Mouse (Mus musculus) midbrain, embryonic 14.5 days (tissue): Measurements from ENCODE around the gene Nat14. TPM values are rescaled to one million over a fixed set of nuclear protein-coding genes. Genes with fewer than 3 reads are reported as not detected.

Source experiments
- ATAC-seq: fragments of 200-750 bp; cut with Nextera tagmentation; 2 replicates; pipeline ENCODE4 v1.8.0; 2017; ENCODE audit warnings: moderate number of reproducible peaks, moderate library complexity; ENCODE audit not compliant: low FRiP score, low TSS enrichment
- DNase-seq: peaks from one replicate; pipeline ENCODE4 v3.0.0-alpha.2; 2015
- H3K27ac ChIP-seq: fragments of 300-500 bp; sonication (generic); replicated peaks from 2 replicates; pipeline ENCODE4 v1.5.1; 2014; ENCODE audit warnings: mild to moderate bottlenecking, low read depth, low read length, moderate library complexity
- H3K27me3 ChIP-seq: fragments of 300-500 bp; sonication (generic); 2 replicates; pipeline ENCODE4 v1.6.1; 2014; ENCODE audit warnings: low read length, control low read depth, mixed read lengths; ENCODE audit not compliant: control insufficient read depth, insufficient read depth
- H3K36me3 ChIP-seq: fragments of 300-500 bp; sonication (generic); 2 replicates; pipeline ENCODE4 v1.6.1; 2014; ENCODE audit warnings: low read length, control low read depth; ENCODE audit not compliant: control insufficient read depth, insufficient read depth
- H3K4me1 ChIP-seq: fragments of 300-500 bp; sonication (generic); 2 replicates; pipeline ENCODE4 v1.6.1; 2014; ENCODE audit warnings: mild to moderate bottlenecking, antibody characterized with exemption, low read length, control low read depth; ENCODE audit not compliant: control insufficient read depth, insufficient read depth
- H3K4me2 ChIP-seq: fragments of 300-500 bp; sonication (generic); 2 replicates; pipeline ENCODE4 v1.6.1; 2014; ENCODE audit warnings: mild to moderate bottlenecking, low read length, moderate library complexity
- H3K4me3 ChIP-seq: fragments of 300-500 bp; sonication (generic); replicated peaks from 2 replicates; pipeline ENCODE4 v1.5.1; 2014; ENCODE audit warnings: low read depth, low read length
- H3K9ac ChIP-seq: fragments of 300-500 bp; sonication (generic); replicated peaks from 2 replicates; pipeline ENCODE4 v1.6.1; 2014; ENCODE audit warnings: mild to moderate bottlenecking, low read length, moderate library complexity
- H3K9me3 ChIP-seq: fragments of 300-500 bp; sonication (generic); 2 replicates; pipeline ENCODE4 v1.6.1; 2016; ENCODE audit warnings: low read length, control low read depth, mixed read lengths; ENCODE audit not compliant: control insufficient read depth
- WGBS: fragments of 180-500 bp; shearing (Covaris S2); extraction: QIAGEN DNeasy Blood & Tissue Kit; methylation state at CpG from one replicate; pipeline ENCODE4 v1.1.7; 2014; 5-methylcytosine and 5-hydroxymethylcytosine counted together
- polyA plus RNA-seq: library from polyadenylated mRNA; unstranded; fragments of >200 nt; fragmentation: Nextera tagmentation; extraction: Ambion mirVana; gene quantifications from 2 replicates; pipeline ENCODE4 v1.2.1, GENCODE M21; 2014

Nat14 gene
- polyA plus RNA-seq, 1 experiment from 2014 or later: 24.0 TPM

DNA sequence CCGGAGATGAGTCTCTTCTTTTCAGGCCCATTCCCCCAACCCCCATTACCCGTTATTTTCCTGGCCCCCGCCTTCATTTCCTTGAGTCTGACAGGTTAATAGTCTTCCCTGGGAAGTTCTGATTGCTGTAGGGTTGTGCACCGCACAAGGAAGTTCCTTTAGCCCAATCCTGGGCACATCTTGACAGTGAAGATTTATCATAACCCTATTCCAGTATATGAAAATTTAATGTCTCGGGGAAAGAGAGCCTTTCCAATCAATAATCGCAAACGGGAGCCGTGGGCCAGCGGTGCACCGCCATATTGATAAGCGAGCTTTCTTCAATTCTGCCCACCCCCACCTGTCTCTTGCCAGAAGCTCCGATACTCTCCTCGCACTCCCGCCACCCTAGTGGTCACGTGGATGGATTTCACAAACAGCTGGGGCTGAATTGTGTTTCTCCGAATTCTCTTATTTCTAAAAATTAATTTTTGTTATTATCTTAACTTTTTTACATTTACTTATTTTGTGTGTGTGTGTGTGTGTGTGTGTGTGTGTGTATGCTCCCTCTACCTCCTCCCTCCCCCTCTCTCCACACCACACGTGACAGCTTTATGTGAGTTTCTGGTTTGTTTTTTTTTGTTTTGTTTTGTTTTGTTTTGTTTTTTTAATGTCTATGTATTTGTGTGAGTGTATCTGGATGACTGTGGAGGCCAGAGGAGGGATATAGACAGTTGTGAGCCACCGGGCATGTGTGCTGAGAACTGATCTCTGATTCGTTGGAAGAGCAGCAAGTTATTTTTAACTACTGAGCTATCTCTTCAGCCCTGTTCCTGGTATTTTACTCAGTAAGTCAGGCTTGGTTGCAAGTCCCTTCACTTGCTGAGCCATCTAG, 21.9 kb upstream of the Nat14 start:
- Histone ChIP-seq H3K4me3 (peak overlapping the region; percentile 31), H3K4me2 (peak overlapping the region; percentile 57)
- DNase-seq: peak; percentile 72

DNA sequence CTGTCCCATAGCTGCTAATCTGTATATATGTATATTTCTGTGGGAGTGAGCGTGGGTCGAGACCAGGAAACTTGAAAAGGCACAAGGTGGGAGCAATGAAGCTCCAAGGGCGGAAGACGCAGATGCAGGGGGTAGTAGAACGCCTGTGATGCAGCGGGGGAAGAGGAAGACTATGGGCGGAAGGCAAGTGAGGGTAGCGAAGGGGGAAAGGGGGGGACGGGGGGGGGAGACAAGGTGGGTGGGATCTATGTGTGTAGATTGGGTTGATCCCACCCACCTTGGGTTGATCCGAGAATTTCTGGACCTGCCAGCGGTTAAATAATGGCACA, 21.3 kb upstream of the Nat14 start:
- WGBS: 19% methylated on average over 11 of the region's 11 CpGs
- no peak for ATAC-seq
- no peaks in the 10 kb centered on the region for H3K27me3 ChIP-seq

More for the DNA sequence above, 21.9 kb upstream of the Nat14 start:
- Histone ChIP-seq H3K9me3 (0 out of 2 replicates have a peak, but pooled peaks cover 3% of the 10 kb centered on the region), H3K27me3 (no peaks in the 10 kb centered on the region), H3K9ac (peak overlapping the region; percentile 3; the same call in 1 of the 2 replicates), H3K4me1 (peaks cover 3% of the 10 kb centered on the region; the same call in 1 of the 2 replicates), H3K27ac (peak overlapping the region; percentile 26; the same call in 1 of the 2 replicates), H3K36me3 (no peaks in the 10 kb centered on the region)
- ATAC-seq: no peak
- 8% methylated on average over 19 of the region's 19 CpGs for WGBS

DNA sequence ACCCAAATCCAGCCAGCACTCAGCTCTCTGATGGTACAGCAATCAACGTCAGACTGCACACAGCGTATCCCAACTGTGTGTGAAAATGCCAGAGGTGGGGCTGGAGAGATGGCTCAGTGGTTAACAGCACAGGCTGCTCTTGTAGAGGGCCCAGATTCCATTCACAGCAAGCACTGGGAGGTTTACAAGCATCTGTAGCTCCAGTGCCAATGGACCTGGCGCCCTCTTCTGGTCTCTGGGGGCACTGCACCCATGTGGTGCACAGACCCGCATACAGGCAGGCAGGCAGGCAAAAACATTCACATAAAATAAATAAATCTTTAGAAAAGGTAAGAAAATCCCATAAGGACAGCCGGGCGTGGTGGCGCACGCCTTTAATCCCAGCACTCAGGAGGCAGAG, 20.7 kb upstream of the Nat14 start:
- Histone ChIP-seq H3K9ac (no peak overlapping the region), H3K4me2 (no peak overlapping the region), H3K27me3 (no peaks in the 10 kb centered on the region), H3K9me3 (0 out of 2 replicates have a peak, but pooled peaks cover 3% of the 10 kb centered on the region), H3K4me1 (peaks cover 3% of the 10 kb centered on the region; the same call in 1 of the 2 replicates), H3K4me3 (no peak overlapping the region), H3K36me3 (no peaks in the 10 kb centered on the region), H3K27ac (no peak overlapping the region)
- no peak for ATAC-seq
- DNase-seq: no peak
- 45% methylated on average over 8 of the region's 8 CpGs for WGBS

More for the DNA sequence above, 21.3 kb upstream of the Nat14 start:
- DNase-seq: no peak
- peaks cover 3% of the 10 kb centered on the region; the same call in 1 of the 2 replicates for H3K4me1 ChIP-seq
- H3K9ac ChIP-seq: no peak overlapping the region
- H3K36me3 ChIP-seq: no peaks in the 10 kb centered on the region
- no peak overlapping the region for H3K27ac ChIP-seq
- peak overlapping the region; percentile 31 for H3K4me3 ChIP-seq
- H3K4me2 ChIP-seq: peak overlapping the region; percentile 57
- H3K9me3 ChIP-seq: 0 out of 2 replicates have a peak, but pooled peaks cover 3% of the 10 kb centered on the region

DNA sequence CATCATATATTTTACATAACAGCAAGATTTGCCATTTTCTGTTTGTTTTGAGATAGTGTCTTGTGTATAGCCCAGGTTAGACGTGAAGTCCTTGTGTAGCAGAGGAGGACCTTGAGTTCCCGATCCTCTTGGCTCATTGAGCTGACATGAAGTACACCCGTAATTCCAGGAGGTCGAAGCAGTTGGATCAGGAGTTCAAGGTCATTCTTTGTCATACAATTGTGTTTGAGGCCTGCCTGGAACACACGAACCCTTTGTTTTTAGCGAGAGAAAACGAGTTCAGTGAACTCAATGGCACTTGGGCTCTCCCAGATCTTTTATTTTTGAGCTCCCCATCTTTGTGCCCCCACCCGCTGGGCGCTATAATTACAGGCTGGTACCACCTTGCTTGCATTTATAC, 19.4 kb upstream of the Nat14 start:
- Histone ChIP-seq H3K9ac (no peak overlapping the region), H3K4me2 (no peak overlapping the region), H3K27me3 (no peaks in the 10 kb centered on the region), H3K4me3 (no peak overlapping the region), H3K4me1 (peaks cover 3% of the 10 kb centered on the region; the same call in 1 of the 2 replicates), H3K27ac (no peak overlapping the region), H3K9me3 (0 out of 2 replicates have a peak, but pooled peaks cover 3% of the 10 kb centered on the region), H3K36me3 (no peaks in the 10 kb centered on the region)
- WGBS: 88% methylated on average over 9 of the region's 9 CpGs
- ATAC-seq: no peak
- DNase-seq: no peak

DNA sequence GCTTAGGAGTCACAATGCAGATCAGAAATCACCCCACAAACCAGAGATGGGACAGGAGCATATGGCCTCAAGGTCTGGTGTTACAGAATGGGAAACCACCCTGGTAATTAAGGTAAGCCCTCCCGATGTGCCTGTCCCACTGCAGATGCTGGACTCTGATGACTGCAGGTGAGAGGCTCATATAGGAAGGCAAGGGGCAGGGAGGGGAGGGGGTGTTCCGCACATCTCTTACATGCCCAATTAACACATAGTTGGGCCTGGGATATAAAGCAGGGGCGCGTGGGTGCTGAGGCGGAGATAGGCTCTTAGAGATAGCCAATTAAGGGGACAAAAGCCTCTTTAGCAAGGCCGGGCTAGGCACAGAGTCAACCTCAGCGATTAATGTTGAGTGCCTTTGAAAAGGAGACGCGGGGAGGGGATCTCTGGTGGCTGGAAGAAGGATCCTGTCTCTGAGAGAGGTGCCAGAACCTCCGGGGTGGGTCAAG, 15.3 kb upstream of the Nat14 start, which contains the start of gene Gm36210:
Gene Gm36210 (minus strand): TSS at position 51 of the 485 bp plus-strand sequence.
- Histone ChIP-seq H3K27me3 (no peaks in the 10 kb centered on the region), H3K4me1 (no peaks in the 10 kb centered on the region), H3K9ac (no peak within 1 kb of the TSS), H3K4me3 (no peak within 1 kb of the TSS), H3K27ac (no peak within 1 kb of the TSS), H3K9me3 (no peaks in the 10 kb centered on the region), H3K4me2 (no peak within 1 kb of the TSS), H3K36me3 (no peaks in the 10 kb centered on the region)
- WGBS: 46% methylated on average over 10 of the region's 10 CpGs
- DNase-seq (no peak), ATAC-seq (no peak)

DNA sequence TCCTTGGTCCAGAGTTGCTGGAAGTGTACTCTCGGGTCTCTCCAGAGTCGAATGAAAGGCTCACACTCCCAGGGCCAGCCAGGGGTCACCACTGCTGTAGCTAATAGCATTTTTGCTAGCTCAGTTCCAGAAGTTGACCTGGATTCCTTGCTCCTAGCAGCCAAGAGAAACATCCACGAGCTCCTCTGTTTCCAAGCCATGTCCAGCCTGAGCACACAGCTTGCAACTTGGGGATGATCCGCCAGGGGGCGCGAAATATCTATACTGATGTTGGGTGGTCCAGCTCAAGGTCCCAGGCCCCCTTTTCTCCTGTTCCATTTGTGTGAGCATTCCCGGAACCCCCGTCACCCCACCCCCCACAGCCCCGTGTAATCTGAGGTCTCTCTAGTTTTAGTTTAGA, 10.3 kb upstream of the Nat14 start:
- WGBS: 36% methylated on average over 9 of the region's 9 CpGs
- no peaks in the 10 kb centered on the region for H3K27me3 ChIP-seq

DNA sequence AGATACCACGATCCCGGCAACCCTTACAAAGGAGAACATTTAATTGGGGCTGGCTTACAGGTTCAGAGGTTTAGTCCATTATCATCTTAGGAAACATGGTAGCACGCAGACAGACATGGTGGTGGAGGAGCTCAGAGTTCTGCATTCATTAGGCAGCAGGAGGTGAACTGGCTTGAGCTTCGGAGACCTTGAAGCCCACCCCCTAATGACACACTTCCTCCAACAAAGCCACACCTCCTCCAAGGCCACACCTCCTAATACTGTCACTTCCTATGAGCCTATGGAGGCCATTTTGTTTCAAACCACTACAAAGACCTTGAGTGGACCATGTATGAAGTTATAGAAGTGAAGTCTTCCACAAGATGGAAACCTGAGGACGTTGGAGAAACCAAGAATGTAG, 9.6 kb upstream of the Nat14 start:
- peaks cover 17% of the 10 kb centered on the region for H3K4me1 ChIP-seq
- peak; percentile 24 for DNase-seq
- 0 out of 2 replicates have a peak overlapping the region, but pooled peaks have one; percentile 11 for H3K4me2 ChIP-seq
- H3K9me3 ChIP-seq: no peaks in the 10 kb centered on the region
- no peak overlapping the region for H3K4me3 ChIP-seq
- WGBS: 62% methylated on average over 5 of the region's 5 CpGs
- no peaks in the 10 kb centered on the region for H3K36me3 ChIP-seq
- no peaks in the 10 kb centered on the region for H3K27me3 ChIP-seq
- no peak overlapping the region for H3K9ac ChIP-seq
- no peak overlapping the region for H3K27ac ChIP-seq
- ATAC-seq: no peak

More for the DNA sequence above, 10.3 kb upstream of the Nat14 start:
- Histone ChIP-seq H3K36me3 (no peaks in the 10 kb centered on the region), H3K9me3 (no peaks in the 10 kb centered on the region), H3K4me3 (no peak overlapping the region), H3K27ac (no peak overlapping the region), H3K9ac (no peak overlapping the region), H3K4me2 (0 out of 2 replicates have a peak overlapping the region, but pooled peaks have one; percentile 11), H3K4me1 (peaks cover 10% of the 10 kb centered on the region)
- no peak for ATAC-seq
- DNase-seq: peak; percentile 84

DNA sequence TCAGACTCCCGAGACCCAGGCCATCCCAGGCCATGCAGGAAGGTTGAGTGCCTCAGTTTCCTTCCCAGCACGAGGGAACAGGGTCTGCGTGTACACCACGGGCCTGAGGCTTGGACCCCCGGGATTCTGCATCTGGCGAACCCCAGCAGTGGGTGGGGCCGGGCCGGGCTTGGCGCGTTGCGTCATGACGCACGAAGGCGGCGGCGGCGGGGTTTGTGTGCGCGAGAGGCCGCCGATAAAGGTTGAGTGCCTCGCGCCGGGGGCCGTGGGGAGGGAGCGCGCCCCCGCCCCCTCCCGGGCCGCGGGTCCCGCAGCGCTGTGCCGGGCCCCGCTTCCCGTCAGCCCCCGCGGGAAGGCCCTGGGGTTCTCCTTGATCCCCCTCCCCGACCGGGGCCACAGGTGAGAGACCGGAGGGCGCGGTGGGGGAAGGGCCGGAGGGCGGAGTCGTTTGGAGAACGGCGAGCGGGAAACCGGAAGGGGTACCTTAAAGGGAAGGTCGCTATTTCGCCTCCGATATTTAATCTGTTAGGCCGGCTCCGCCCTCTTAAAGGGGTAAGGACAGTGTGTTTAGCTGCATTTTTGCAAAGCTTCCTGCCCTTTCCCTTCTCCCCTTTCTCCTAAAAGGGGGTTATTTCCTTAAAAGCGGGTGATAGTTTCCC, 6.7 kb upstream of the Nat14 start, which contains the start of gene Zfp628:
Gene Zfp628 (plus strand): TSS at position 211 of the 659 bp plus-strand sequence.
- H3K9me3 ChIP-seq: no peaks in the 10 kb centered on the region
- no peaks in the 10 kb centered on the region for H3K27me3 ChIP-seq
- DNase-seq: peak; percentile 98
- H3K4me3 ChIP-seq: peak within 1 kb of the TSS; percentile 60
- H3K36me3 ChIP-seq: peaks cover 25% of the 10 kb centered on the region
- H3K4me2 ChIP-seq: peak within 1 kb of the TSS; percentile 64
- H3K9ac ChIP-seq: peak within 1 kb of the TSS; percentile 77
- peak; percentile 92 for ATAC-seq
- H3K27ac ChIP-seq: peak within 1 kb of the TSS; percentile 99
- WGBS: under 1% methylated on average over 56 of the region's 56 CpGs
- H3K4me1 ChIP-seq: peaks cover 17% of the 10 kb centered on the region
